Mouse (Mus musculus) CD4-positive, CD25-positive, alpha-beta regulatory T cell, adult 2 months (primary cell): ENCODE data around the gene Ttc7b.

ENCODE experiments used
- DNase-seq: peaks from one replicate; pipeline ENCODE4 v3.0.0-alpha.2; 2012; ENCODE audit warnings: low read depth, low spot score

Ttc7b gene

DNA sequence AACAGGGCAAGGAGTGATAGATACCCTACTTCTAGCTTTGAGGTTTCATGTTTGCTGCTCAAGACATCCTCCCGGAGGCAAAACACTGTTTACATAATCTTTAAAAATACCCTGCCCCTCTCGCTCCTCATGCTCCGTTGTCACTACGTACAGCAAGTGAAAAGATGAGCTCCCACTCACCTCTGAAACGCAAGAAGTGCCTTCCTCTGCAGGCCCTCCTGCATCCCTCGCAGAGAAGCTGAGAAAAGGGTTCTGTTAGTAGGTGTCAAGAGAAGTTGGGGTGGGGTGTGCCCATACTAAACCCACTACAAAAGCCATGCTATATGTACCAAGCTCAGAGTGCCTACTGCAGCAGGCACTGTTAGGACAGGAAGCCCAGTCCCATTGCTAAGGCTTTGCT lies 138.7 kb downstream of the Ttc7b start:
- DNase-seq = no peak

DNA sequence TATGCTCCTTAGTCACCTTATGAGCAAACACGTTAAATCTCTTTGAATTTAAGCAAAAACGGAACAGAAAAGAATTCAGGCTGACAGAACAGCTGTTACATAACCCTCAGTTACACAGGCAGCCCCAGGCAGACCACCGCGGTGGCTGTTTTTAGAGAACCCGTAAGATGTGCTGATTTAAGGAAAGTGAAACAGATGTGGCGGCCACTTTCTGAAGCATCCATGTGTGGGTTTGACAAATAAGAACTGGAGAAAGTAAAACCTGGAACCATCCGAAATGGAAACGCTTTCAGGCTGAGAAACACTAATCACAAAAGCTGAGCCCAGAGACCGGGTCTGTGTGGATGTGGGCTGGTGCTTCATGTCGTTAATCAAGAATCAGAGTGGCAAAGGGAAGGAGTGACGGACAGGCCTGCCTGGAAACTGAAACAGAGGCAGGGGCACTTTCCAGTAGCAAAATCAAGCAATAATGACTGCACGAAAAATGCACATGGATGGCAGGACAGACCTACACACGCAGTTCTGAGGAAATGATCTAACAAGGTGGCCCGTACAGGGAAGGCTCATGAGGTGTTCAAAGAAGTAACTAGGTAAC lies 139.8 kb downstream of the Ttc7b start:
- no peak for DNase-seq

DNA sequence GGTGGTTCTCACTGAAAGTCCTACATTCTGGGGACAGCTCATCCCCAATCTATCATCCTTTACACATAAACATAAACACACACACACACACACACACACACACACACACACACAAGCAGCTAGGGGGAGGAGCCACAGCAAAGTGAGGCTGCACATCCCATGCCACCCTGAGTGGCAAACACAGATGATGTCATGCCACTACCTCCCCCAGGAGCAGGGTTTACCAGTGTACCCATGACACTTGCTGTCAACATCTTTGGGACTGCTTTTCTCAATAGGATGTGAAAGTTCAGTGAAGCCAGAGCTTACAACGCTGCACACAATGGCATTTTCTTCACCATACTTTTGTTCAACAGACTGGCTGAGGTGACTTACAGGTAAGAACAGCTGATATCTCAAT lies 140.8 kb downstream of the Ttc7b start:
- DNase-seq = no peak

DNA sequence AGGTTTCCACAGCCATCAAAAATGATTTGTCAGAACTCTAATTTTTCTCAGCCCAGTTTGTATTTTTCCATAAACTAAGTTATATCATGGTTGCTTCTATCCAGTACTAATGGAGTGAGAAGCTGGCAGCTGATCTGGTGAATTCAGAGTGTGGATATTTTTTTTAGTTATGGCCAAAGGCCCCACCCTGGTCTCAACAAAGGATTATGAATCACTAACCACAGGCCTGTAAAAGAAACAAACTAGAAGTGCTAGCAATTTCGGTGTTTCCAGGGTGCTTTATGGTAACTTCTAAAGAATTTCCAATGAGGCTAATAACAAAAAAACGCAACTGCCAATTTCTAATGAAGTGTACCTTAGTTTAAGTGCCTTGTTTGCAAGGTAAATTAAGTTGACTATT lies 142.4 kb downstream of the Ttc7b start:
- DNase-seq = no peak

DNA sequence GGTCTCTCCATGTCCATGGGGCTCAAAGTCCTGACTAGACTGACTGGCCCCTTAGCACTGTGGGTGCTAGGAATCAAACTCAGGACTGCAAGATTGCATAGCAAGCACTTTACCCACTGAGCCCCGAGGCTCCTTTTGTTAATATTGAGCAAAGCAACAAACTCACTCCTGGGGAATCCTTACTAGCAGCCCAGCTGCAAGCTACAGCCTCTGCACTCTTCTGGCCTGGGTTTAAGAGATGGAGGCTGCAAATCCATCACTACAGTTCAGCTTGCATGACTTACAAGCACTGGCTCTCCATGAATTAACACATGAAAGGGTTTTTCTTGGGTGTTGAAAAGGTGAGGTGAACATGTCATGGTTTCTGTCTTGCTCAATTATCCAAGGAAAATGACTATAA lies 142.8 kb downstream of the Ttc7b start:
- no peak for DNase-seq

DNA sequence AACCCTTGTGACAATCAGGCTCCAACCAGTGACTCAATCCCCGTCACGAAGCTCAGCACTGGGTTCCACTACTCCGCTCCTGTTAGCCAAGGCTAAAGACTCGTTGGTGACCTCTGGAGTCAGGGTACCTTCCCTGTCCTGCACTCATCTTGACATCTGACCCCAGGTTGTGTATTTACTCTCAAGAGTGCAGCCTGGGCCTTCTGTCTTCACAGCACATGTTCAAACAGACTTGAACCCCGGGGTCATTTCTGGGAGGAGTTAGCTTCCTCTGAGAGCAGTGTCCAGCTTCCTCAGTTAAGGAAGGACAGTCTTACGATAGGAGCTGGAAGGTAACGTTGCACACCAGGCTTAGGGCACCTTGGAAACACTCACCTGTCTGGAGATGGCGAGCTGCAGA lies 144.8 kb downstream of the Ttc7b start:
- DNase-seq = no peak

DNA sequence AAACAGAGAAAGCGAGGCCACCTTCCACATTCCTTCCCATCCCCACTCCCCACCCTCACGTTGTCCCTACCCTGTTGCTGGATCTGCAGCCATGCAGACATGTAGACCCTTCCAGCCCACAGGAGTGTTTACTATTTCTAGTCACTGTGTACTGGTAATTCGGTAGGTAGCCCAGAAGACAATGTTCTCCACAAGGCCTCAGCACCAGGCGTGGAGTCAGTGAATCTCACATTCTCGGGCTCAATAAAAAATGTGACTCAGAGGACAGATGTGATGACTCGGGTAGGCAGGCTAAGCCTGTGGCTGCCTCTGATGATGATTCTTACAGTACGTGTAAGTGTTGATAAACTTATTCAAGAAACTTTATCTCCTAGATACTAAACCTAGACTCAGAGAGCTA lies 147.8 kb downstream of the Ttc7b start:
- DNase-seq = no peak

DNA sequence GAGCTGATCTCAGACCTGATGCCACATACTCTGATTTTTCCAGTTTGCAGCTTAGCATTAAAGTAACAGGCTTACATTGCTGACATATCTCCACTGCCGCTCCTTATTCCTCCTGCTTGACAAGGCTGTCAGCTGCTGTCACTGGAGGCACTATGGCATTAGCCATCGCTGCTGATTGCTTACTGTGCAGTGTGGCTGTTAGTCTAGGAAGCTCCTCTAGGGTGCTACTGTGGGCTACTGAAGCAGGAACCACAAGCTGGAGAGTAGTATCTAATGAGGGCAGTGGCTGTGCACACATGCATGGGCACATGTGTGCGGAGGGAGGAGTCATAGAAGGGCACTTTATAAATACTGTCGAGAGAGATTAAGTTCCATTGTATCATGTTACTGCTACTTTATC lies 148.6 kb downstream of the Ttc7b start:
- no peak for DNase-seq

DNA sequence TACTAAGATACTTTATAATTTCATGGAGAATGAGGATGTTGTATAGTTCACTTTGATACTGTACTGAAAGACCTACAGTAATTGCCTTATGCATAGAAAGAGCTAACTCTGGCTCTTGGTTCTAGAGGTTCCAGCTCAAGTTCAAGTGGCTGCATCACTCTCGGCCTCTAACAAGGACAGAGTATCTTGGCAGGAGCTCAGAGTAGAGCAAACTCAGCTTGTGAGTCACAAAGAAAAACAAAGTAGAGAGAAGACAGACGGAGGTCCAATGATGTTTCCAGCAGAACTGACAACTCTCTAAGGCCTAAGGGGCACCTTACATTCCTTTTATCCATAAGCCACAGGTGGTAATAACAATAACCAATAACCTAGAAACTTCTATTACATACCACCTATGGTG lies 150.8 kb downstream of the Ttc7b start:
- DNase-seq = no peak

DNA sequence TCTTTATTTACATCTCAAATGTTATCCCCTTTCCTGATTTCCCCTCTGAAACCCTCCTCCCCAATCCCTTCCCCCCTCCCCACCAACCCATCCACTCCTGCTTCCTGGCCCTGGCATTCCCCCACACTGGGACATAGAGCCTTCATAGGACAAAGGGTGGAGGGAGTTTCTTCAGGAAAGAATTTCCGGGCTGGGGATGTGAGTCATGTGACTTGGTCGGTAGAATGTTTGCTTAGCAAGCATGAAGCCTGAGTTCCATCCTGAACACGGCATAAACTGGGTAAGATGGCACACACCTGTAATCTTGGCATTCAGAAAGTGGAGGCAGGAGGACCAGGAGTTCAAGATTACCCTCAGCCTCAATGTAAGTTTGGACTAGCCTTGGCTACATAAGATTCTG lies 151.4 kb downstream of the Ttc7b start:
- no peak for DNase-seq

DNA sequence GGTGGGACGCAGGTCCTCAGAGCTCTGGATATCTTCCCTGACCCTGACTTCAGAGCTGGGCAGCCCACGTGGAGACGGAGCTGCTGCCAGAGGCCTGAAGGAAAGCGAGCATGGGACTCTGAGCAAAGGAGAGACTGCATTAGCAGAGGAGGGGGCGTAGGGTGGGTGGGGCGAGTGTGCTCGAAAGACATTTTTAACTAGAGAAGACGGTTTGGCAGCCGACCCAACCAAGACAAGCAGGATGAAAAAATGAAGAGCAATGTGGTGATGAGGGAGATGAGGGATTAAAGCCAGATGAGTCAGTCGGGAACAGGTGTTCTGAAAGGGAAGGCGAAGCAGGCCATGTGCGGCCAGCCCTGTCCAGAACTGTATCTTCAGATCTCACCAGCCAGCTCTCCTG lies 159.3 kb downstream of the Ttc7b start:
- DNase-seq = no peak

DNA sequence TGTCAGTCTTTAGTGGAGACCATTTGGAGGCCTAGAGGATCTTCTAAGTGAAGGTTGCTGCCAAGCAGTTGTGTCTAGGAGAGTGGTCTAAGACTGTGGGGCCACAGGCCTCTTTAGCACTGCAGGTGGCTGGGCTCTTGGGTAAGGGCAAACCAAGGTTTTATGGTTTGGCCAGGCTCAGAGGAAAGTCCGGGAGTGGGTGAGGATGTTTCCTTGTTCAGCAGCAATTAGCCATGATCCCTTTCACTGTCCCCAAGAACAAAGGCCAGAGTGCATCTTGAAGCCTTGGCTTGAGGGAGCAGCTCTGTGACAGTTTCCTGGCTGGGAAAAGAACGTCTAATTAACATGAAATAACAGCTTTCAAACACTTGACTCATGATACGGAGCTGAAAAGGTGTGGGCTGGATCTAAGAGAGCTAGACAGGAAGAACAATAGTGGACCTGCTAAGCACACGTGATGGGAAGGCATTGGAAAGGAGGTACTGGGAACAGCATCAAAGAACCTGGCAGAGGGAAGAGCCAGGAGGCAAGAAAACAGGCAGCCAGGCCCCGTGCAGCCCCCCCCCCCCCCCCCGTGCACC lies 162.5 kb downstream of the Ttc7b start:
- DNase-seq = no peak

DNA sequence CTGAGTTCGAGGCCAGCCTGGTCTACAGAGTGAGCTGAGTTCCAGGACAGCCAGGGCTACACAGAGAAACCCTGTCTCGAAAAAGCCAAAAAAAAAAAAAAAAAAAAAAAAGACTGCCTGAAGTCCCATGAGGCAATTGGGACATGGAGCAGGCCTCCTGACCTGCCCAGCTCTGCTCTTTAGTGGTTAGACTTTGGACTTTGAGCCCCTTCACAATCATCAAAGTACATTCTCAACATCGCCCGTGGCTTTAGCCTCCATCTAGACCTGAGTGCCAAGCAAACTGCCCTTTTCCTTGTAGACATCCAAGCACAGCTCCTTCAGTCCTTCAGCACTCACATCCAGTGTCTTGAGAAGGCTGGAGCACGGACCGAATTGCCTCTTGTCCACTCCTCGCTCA lies 164.2 kb downstream of the Ttc7b start:
- no peak for DNase-seq

DNA sequence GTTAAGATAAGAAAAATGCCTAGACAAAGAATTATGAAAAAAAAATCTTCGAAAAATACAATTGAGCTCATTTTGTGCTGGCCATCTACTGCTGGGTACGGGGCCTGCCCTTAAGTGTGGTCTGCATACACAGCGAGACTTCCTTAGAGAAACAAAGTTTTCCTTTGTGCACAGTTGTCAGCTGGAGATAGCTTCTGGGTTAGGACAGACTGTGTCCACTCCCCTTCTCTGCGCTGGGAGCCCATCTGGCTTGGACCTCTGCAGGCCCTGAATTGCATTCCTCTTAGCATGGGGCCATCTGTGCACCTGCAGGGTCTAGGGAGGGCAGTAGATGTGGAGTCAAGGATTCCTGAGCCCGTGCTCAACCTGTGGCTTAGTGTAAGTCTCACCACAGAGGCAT lies 165.1 kb downstream of the Ttc7b start:
- no peak for DNase-seq

DNA sequence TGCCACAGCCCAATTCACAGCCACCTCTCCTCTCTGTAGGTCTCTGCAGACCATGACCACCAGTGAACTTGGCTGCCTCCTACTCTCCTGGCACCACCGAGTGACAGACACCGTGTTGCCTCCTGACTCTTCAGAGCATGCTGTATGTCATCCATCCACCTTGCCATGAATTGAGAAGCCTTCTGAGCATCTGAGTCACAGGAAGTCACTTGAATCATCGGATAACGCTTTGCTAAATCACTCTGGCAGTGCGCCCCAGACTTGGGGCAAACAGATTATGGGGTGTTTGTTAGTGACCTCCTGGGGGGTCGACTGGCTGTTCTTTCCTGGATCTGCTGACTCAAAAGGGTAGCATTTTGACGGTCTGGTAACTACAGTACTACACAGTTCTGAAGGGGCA lies 166.7 kb downstream of the Ttc7b start:
- DNase-seq = no peak

DNA sequence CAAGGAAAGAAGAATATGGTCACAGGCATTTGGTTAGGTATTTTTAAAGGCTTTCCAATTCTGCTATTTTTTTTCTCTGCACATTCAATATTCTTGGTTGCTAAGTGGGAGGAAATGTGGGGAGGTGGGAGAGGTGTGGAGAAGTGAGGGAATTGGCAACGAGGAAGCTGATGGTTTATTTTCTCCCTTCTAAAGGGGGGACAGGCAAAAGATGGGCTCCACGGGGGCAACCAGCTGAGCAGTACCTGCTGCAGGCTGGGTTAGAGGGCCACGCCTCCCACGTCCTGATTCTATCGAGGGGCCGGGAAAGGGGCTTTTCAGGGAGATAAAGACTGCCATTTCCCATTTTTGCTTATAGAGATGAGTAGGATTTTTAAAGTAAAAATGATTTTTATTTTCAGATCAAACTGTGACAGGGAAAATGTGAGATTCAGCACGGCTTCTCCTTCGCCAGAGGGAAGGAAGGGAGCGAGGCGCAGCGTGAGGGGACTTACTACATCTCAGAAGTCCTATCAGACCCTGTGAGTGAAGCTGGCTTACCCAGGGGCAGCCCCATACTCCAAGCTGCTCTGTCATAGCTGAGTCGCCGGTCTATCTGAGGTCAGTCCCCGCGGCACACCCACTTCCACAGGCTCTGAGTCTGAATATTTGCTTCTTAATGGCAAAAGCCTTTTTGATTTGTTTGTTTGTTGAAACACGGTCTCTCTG lies 167.4 kb downstream of the Ttc7b start:
- no peak for DNase-seq

DNA sequence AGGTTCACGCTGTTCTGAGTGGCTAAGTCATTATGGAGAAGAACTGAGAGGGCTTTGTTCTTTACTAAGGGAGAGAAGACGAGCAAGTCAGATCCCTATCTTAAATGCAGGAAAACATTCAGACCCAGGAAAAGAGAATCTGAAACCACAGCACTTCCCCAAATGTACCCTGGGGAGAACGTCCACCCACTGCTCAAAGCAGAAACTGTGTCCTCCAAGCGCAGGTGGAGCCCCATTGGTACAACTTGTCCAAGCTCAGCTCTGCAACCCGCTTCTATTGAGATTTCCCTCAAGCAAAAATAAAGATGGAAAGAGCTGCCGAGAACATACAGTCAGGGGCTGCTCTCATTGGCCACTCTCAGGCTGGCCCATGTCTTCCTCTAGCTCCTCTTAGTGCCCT lies 168.5 kb downstream of the Ttc7b start:
- DNase-seq = no peak

DNA sequence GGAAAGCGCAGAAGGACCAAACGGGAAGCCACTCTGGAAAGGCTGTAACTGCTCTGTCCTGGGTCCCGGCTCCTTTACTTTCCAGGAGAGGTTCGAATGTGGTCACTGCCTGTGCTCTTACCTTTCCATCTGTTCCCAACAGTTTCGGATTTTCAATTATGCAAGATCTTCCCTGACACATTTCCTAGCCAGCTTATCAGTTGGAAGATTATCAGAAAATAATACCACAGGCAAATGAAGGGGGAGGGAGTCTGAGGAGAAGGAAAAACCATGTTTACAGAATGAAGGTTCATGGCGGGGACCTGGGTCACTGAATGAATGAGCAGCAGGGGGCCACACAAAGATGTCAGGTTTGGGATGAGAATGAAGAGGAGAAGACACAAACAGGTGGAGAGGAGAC lies 177.1 kb downstream of the Ttc7b start:
- DNase-seq = no peak

DNA sequence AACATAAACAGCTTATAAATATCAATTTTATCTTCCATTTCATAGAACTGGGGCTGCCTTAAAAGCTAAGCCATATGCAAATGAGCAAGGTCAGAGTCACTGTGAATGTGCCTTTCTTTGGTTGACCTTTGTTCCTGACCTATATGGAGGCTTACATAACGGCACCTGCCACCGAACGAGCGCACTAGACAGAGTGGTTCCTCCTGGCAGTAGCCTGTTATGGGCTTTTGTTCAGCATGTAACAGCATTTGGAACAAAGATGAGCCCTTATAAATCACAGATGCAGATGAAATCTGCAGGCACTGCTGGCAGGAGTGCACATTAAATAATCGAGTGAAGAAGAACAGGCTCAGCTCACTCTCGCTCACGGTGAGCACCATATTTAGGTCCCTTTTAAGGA lies 179.0 kb downstream of the Ttc7b start:
- DNase-seq = no peak

DNA sequence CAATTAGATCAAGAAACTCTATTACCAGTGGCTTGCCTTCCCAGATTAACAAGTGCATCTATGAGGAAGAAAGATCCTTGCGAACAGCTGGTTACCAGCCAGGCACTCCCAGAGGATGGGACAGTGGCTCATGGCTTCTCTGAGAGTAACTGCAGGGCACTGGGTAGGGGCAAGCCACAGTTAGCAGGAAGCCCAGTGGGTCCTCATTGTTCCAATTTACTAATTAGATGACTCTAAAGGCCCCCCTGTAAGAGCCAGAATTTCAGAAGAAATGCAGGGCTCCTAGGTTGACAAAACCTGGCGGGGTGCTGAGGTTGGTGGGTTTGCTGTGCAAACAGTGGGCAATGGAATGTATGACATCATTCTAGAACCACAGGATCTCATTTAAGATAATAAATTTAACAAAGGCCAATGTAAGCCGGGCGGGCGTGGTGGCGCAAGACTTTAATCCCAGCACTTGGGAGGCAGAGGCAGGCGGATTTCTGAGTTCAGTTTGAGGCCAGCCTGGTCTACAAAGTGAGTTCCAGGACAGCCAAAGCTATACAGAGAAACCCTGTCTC lies 179.6 kb downstream of the Ttc7b start:
- DNase-seq = no peak

DNA sequence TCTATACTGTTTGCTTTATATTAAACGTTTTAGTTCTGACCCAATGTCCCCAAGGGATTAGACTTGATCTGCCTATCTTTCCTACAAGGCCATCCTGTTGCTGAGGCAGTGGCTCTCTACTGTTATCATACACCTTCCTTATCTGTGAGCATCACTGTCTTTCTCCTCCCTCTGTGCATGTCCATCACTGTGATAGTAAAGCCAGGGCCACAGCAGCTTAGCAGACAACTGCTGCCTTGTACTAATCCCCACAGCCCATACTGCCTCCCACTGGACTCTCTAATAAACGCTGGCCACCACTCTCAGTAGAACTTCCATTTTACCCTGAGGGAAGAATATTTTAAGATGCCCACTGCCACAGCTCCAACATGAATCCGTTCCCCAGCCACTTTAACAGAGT lies 182.6 kb downstream of the Ttc7b start:
- DNase-seq = no peak

DNA sequence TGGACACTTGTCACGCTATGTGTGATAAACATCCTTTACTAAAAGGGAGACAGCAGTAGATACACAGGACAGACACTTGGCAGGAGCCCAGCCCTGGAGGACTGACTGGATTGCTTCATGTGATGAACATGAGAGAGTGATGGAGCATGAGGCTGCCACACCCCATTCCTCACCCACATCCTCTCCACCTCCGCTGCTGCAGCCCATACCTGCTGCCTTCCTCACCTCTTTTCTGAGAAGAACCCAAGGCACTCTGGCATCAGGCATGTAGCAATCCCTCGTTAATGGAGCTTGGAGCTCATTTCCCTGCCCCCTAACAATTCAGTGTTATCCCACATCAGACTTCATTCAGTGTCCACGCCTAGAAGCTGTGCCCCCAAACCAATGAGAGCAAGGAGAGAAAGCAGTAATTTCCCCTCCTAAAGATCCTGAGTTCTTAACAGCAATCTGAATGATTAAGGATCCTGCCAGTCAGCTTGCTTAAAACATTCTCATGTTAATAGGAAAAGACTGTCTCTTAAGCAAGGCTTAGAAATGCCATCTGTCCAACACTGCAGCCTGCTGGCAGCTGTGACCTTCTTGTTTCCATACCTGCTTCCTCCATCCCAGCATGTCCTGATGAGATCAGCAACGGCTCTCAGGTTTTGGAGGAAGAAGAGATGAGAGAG lies 183.1 kb downstream of the Ttc7b start:
- DNase-seq = peak; percentile 7

DNA sequence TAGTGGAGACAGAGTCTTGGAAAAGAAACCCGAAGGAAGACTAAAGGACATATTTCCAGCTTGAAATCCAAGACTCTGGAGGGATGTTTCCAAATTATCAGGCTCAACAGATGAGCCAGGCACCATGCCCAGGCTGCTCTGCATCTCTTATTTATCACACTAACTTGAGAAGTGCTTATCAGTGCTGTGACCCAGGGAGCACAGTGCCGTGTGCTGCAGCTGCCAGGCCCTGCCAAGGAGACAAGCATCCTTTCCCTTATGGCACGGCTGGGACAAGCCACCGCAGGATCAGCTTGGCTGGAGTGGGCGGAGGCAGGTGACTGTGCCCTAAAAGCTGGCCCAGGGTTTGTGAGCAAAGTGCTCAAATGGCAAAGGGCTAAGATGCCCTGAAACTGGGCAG lies 184.4 kb downstream of the Ttc7b start:
- DNase-seq = no peak
